Mouse (Mus musculus): ENCODE data around the gene Jag2.

- TF ChIP-seq CTCF (IDR thresholded peaks at IDR 0.05; ENCODE audit: low read depth) (no peak), EP300 (optimal IDR thresholded peaks at IDR 0.05) (no peak)
Measured at GRCm38 (mm10) chr12:112917906-112918305, 11.7 kb downstream of the Jag2 start.
